Mouse (Mus musculus) ES-E14 (cell line): ENCODE measurements around the gene Ncam1.

Source experiments
- CHD2 ChIP-seq: IDR thresholded peaks from 2 replicates; pipeline ENCODE4 v1.6.1; 2014; ENCODE audit warnings: mild to moderate bottlenecking, low read depth, low read length, inconsistent platforms
- HCFC1 ChIP-seq: IDR thresholded peaks from 2 replicates; pipeline ENCODE4 v1.6.1; 2012; ENCODE audit warnings: low read length, inconsistent platforms, borderline replicate concordance; ENCODE audit not compliant: insufficient read depth
- MAFK ChIP-seq: IDR thresholded peaks from 2 replicates; pipeline ENCODE4 v1.6.1; 2014; ENCODE audit warnings: mild to moderate bottlenecking, low read depth, low read length, inconsistent platforms; ENCODE audit not compliant: insufficient read depth
- ZC3H11A ChIP-seq: IDR thresholded peaks from 2 replicates; pipeline ENCODE4 v1.6.1; 2012; ENCODE audit warnings: low read depth, mild to moderate bottlenecking, inconsistent platforms, low read length, borderline replicate concordance
- ZNF384 ChIP-seq: IDR thresholded peaks from 2 replicates; pipeline ENCODE4 v1.6.1; 2012; ENCODE audit warnings: low read depth, low read length, inconsistent platforms

GRCm38 (mm10) chr9:49757986-49758385 lies 40.7 kb downstream of the Ncam1 start:
- TF ChIP-seq ZNF384 (no peak), MAFK (no peak), CHD2 (no peak), HCFC1 (no peak), ZC3H11A (no peak)
